Mouse (Mus musculus) G1E (cell line): ENCODE measurements around the gene Fam160a1.

Experiments used
- CTCF ChIP-seq: IDR thresholded peaks from 2 replicates; pipeline ENCODE4 v1.5.1; 2012; ENCODE audit warnings: low read depth, low read length, inconsistent platforms, mixed read lengths
- GATA1 ChIP-seq: IDR thresholded peaks from 2 replicates; pipeline ENCODE4 v1.6.1; 2012; ENCODE audit warnings: borderline replicate concordance, low read length, inconsistent platforms, mixed read lengths
- GATA2 ChIP-seq: IDR thresholded peaks from 2 replicates; pipeline ENCODE4 v1.6.1; 2012; ENCODE audit warnings: low read depth, low read length, inconsistent platforms, borderline replicate concordance
- POLR2AphosphoS5 ChIP-seq: IDR thresholded peaks from 2 replicates; pipeline ENCODE4 v1.6.1; 2012; ENCODE audit warnings: low read depth, low read length, inconsistent platforms; ENCODE audit not compliant: insufficient replicate concordance
- TAL1 ChIP-seq: conservative IDR thresholded peaks from 2 replicates; pipeline ENCODE4 v1.6.1; 2012; ENCODE audit warnings: low read depth, low read length, inconsistent platforms, mixed read lengths

DNA sequence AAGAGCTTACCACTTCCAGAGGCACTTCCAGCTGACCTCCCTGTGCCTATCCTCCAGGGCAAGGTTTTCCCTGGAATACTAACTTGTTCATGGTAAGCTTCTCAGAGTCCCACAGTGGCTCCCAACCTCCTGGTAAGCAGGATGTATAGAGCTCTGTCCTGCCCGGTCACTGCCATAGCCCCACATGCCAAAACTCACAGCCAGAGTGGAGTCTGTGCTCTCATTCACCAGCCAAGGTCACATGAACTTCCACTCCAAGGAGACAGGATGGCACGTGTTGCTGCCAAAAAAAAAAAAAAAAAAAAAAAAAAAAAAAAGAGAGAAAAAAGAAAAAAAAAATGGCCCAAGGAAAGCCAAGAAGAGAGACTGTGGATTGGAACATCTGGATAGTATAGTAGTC, 39.2 kb downstream of the Fam160a1 start:
- no peak for TF ChIP-seq POLR2AphosphoS5
- TF ChIP-seq GATA1, result no peak
- no peak for TF ChIP-seq CTCF
- TF ChIP-seq GATA2, result no peak
- TF ChIP-seq TAL1, result no peak
